Mouse (Mus musculus) ovary, postnatal 14 days (tissue): ENCODE measurements around the gene Gja6.

Source experiments
- DNase-seq: peaks from one replicate; pipeline ENCODE4 v3.0.0; 2022; ENCODE audit warnings: low spot score

Gene Gja6

GRCm38 (mm10) chrX:160906952-160907351 lies at the start of gene Gja6:
Gene Gja6, minus strand, starts transcription at chrX:160907052.
- DNase-seq = no peak

- DNase-seq = no peak
Observed at GRCm38 (mm10) chrX:160949583-160949982, 42.7 kb upstream of the Gja6 start.

GRCm38 (mm10) chrX:160944722-160945121 lies 37.9 kb upstream of the Gja6 start:
- DNase-seq = no peak

- no peak for DNase-seq
Observed at GRCm38 (mm10) chrX:160935541-160935940, 28.7 kb upstream of the Gja6 start.

- DNase-seq = no peak
Observed at GRCm38 (mm10) chrX:160930656-160931055, 23.8 kb upstream of the Gja6 start.

- no peak for DNase-seq
Observed at GRCm38 (mm10) chrX:160928870-160929269, 22.0 kb upstream of the Gja6 start.

- DNase-seq = no peak
Observed at GRCm38 (mm10) chrX:160919022-160919637, 12.3 kb upstream of the Gja6 start.

GRCm38 (mm10) chrX:160906477-160906876 lies 375 bp downstream of the Gja6 start:
- DNase-seq = no peak

GRCm38 (mm10) chrX:160905913-160906312 lies 939 bp downstream of the Gja6 start:
- DNase-seq = no peak

GRCm38 (mm10) chrX:160905041-160905678 lies 1.7 kb downstream of the Gja6 start:
- no peak for DNase-seq

- DNase-seq = no peak
Observed at GRCm38 (mm10) chrX:160901118-160901517, 5.7 kb downstream of the Gja6 start.

- DNase-seq = no peak
Observed at GRCm38 (mm10) chrX:160892077-160892476, 14.8 kb downstream of the Gja6 start.

- DNase-seq = no peak
Observed at GRCm38 (mm10) chrX:160886301-160886700, 20.6 kb downstream of the Gja6 start.

GRCm38 (mm10) chrX:160866576-160866975 lies 40.3 kb downstream of the Gja6 start:
- no peak for DNase-seq

- no peak for DNase-seq
Observed at GRCm38 (mm10) chrX:160865022-160865421, 41.8 kb downstream of the Gja6 start.

GRCm38 (mm10) chrX:160863689-160864383 lies 43.0 kb downstream of the Gja6 start:
- DNase-seq = no peak
